Mouse (Mus musculus): ENCODE measurements around the gene Tph2. TPM values are rescaled to one million over a fixed set of nuclear protein-coding genes. Genes with fewer than 3 reads are reported as not detected.

The Tph2 gene
- total and polyA plus RNA-seq, 2 experiments from 2014 or later: 7.5 to 9.0 TPM

GRCm38 (mm10) chr10:115212916-115213580 is 28.2 kb upstream of the Tph2 start:
- Histone ChIP-seq H3K36me3 (ENCODE audit: insufficient read depth, low read length) (peaks cover 25% of the 10 kb centered on the region), H3K4me3 (ENCODE audit: low read depth, low read length) (no peak overlapping the region), H3K9ac (replicated peaks; ENCODE audit: low read length, poor library complexity, severe bottlenecking) (no peak overlapping the region), H3K4me1 (ENCODE audit: insufficient read depth, low read length) (no peaks in the 10 kb centered on the region), H3K4me2 (ENCODE audit: low read depth, low read length, poor library complexity, severe bottlenecking) (no peak overlapping the region), H3K9me3 (ENCODE audit: low read length) (no peaks in the 10 kb centered on the region), H3K27me3 (ENCODE audit: insufficient read depth, low read length) (no peaks in the 10 kb centered on the region), H3K27ac (ENCODE audit: low read depth, low read length) (no peak overlapping the region)
- 95% methylated on average over 11 of the region's 11 CpGs for WGBS
- ATAC-seq (ENCODE audit: low FRiP score): no peak
- TF ChIP-seq CTCF (IDR thresholded peaks at IDR 0.05): no peak
- DNase-seq (ENCODE audit: low spot score): no peak

- DNase-seq (ENCODE audit: low spot score) (no peak), ATAC-seq (ENCODE audit: low FRiP score) (no peak)
- H3K4me2 ChIP-seq (ENCODE audit: low read depth, low read length, poor library complexity, severe bottlenecking): no peak overlapping the region
- H3K4me1 ChIP-seq (ENCODE audit: insufficient read depth, low read length): no peaks in the 10 kb centered on the region
- TF ChIP-seq CTCF (IDR thresholded peaks at IDR 0.05): no peak
- no peaks in the 10 kb centered on the region for H3K27me3 ChIP-seq (ENCODE audit: insufficient read depth, low read length)
- H3K4me3 ChIP-seq (ENCODE audit: low read depth, low read length): no peak overlapping the region
- no peaks in the 10 kb centered on the region for H3K9me3 ChIP-seq (ENCODE audit: low read length)
- peaks cover 18% of the 10 kb centered on the region for H3K36me3 ChIP-seq (ENCODE audit: insufficient read depth, low read length)
- H3K27ac ChIP-seq (ENCODE audit: low read depth, low read length): no peak overlapping the region
- 94% methylated on average over 3 of the region's 3 CpGs for WGBS
- no peak overlapping the region for H3K9ac ChIP-seq (replicated peaks; ENCODE audit: low read length, poor library complexity, severe bottlenecking)
These were observed 21.0 kb upstream of the Tph2 start for GRCm38 (mm10) chr10:115205825-115206224.

- peaks cover 21% of the 10 kb centered on the region for H3K36me3 ChIP-seq (ENCODE audit: insufficient read depth, low read length)
- no peak overlapping the region for H3K9ac ChIP-seq (replicated peaks; ENCODE audit: low read length, poor library complexity, severe bottlenecking)
- ATAC-seq (ENCODE audit: low FRiP score) (no peak), DNase-seq (ENCODE audit: low spot score) (no peak)
- H3K4me2 ChIP-seq (ENCODE audit: low read depth, low read length, poor library complexity, severe bottlenecking): no peak overlapping the region
- no peak for TF ChIP-seq CTCF (IDR thresholded peaks at IDR 0.05)
- no peak overlapping the region for H3K27ac ChIP-seq (ENCODE audit: low read depth, low read length)
- no peaks in the 10 kb centered on the region for H3K27me3 ChIP-seq (ENCODE audit: insufficient read depth, low read length)
- H3K4me1 ChIP-seq (ENCODE audit: insufficient read depth, low read length): no peaks in the 10 kb centered on the region
- no peaks in the 10 kb centered on the region for H3K9me3 ChIP-seq (ENCODE audit: low read length)
- no peak overlapping the region for H3K4me3 ChIP-seq (ENCODE audit: low read depth, low read length)
- whole genome bisulfite sequencing: 80% methylated on average over 1 of the region's 1 CpGs
These were observed 20.5 kb upstream of the Tph2 start for GRCm38 (mm10) chr10:115205284-115205683.

GRCm38 (mm10) chr10:115191214-115191613 is 6.4 kb upstream of the Tph2 start:
- no peaks in the 10 kb centered on the region for H3K9me3 ChIP-seq (ENCODE audit: low read length)
- H3K9ac ChIP-seq (replicated peaks; ENCODE audit: low read length, poor library complexity, severe bottlenecking): no peak overlapping the region
- no peaks in the 10 kb centered on the region for H3K27me3 ChIP-seq (ENCODE audit: insufficient read depth, low read length)
- no peaks in the 10 kb centered on the region for H3K4me1 ChIP-seq (ENCODE audit: insufficient read depth, low read length)
- ATAC-seq (ENCODE audit: low FRiP score): no peak
- H3K4me3 ChIP-seq (ENCODE audit: low read depth, low read length): no peak overlapping the region
- WGBS: 41% methylated on average over 7 of the region's 7 CpGs
- no peaks in the 10 kb centered on the region for H3K36me3 ChIP-seq (ENCODE audit: insufficient read depth, low read length)
- TF ChIP-seq CTCF (IDR thresholded peaks at IDR 0.05): no peak
- no peak overlapping the region; the same call in 1 of the 2 replicates for H3K4me2 ChIP-seq (ENCODE audit: low read depth, low read length, poor library complexity, severe bottlenecking)
- H3K27ac ChIP-seq (ENCODE audit: low read depth, low read length): no peak overlapping the region
- peak; percentile 84 for DNase-seq (ENCODE audit: low spot score)

- no peak for ATAC-seq (ENCODE audit: low FRiP score)
- H3K27ac ChIP-seq (ENCODE audit: low read depth, low read length): no peak overlapping the region
- H3K9ac ChIP-seq (replicated peaks; ENCODE audit: low read length, poor library complexity, severe bottlenecking): no peak overlapping the region
- no peak overlapping the region for H3K4me2 ChIP-seq (ENCODE audit: low read depth, low read length, poor library complexity, severe bottlenecking)
- H3K4me3 ChIP-seq (ENCODE audit: low read depth, low read length): no peak overlapping the region
- no peaks in the 10 kb centered on the region for H3K27me3 ChIP-seq (ENCODE audit: insufficient read depth, low read length)
- no peaks in the 10 kb centered on the region for H3K36me3 ChIP-seq (ENCODE audit: insufficient read depth, low read length)
- 87% methylated on average over 1 of the region's 1 CpGs for WGBS
- H3K4me1 ChIP-seq (ENCODE audit: insufficient read depth, low read length): 0 out of 2 replicates have a peak, but pooled peaks cover 3% of the 10 kb centered on the region
- TF ChIP-seq CTCF (IDR thresholded peaks at IDR 0.05): no peak
- no peaks in the 10 kb centered on the region for H3K9me3 ChIP-seq (ENCODE audit: low read length)
- no peak for DNase-seq (ENCODE audit: low spot score)
These were observed 2.6 kb upstream of the Tph2 start for GRCm38 (mm10) chr10:115187390-115187789.

GRCm38 (mm10) chr10:115181034-115181433 is 3.8 kb downstream of the Tph2 start:
- Histone ChIP-seq H3K4me2 (ENCODE audit: low read depth, low read length, poor library complexity, severe bottlenecking) (no peak overlapping the region), H3K27ac (ENCODE audit: low read depth, low read length) (no peak overlapping the region), H3K9me3 (ENCODE audit: low read length) (no peaks in the 10 kb centered on the region; the same call in 1 of the 2 replicates), H3K4me1 (ENCODE audit: insufficient read depth, low read length) (0 out of 2 replicates have a peak, but pooled peaks cover 3% of the 10 kb centered on the region), H3K9ac (replicated peaks; ENCODE audit: low read length, poor library complexity, severe bottlenecking) (no peak overlapping the region), H3K4me3 (ENCODE audit: low read depth, low read length) (no peak overlapping the region), H3K27me3 (ENCODE audit: insufficient read depth, low read length) (no peaks in the 10 kb centered on the region), H3K36me3 (ENCODE audit: insufficient read depth, low read length) (no peaks in the 10 kb centered on the region)
- DNase-seq (ENCODE audit: low spot score) (peak; percentile 59), ATAC-seq (ENCODE audit: low FRiP score) (no peak)
- WGBS: 38% methylated on average over 3 of the region's 3 CpGs
- TF ChIP-seq CTCF (IDR thresholded peaks at IDR 0.05): no peak
